Mouse (Mus musculus) embryonic fibroblast, embryonic 13.5 days (primary cell): Measurements from ENCODE around the gene Atp8b5.

Experiments
- CTCF ChIP-seq: IDR thresholded peaks from 2 replicates; pipeline ENCODE4 v1.5.1; 2011; ENCODE audit warnings: mild to moderate bottlenecking, control low read depth, low read length, moderate library complexity, borderline replicate concordance; ENCODE audit not compliant: insufficient read depth
- POLR2A ChIP-seq: IDR thresholded peaks from 2 replicates; pipeline ENCODE4 v1.6.1; 2011; ENCODE audit warnings: low read depth, mild to moderate bottlenecking, control low read depth, low read length, moderate library complexity

- no peak for TF ChIP-seq CTCF
- no peak for TF ChIP-seq POLR2A
Observed at GRCm38 (mm10) chr4:43344932-43345331, 78.0 kb downstream of the Atp8b5 start.
